Mouse (Mus musculus) layer of hippocampus, adult 8-10 months (tissue): ENCODE results near the gene Fam186a. TPM values are rescaled to one million over a fixed set of nuclear protein-coding genes. Genes with fewer than 3 reads are reported as not detected.
"Not testable (repeated sequence)": the region's sequence is repeated elsewhere in the genome, so short reads cannot be mapped to it uniquely, and the experiment has no call there.

ENCODE experiments used
- DNase-seq, 2 experiments: peaks; one replicate each; pipeline ENCODE4 v3.0.0; 2022; ENCODE audit warnings: low spot score in 2 of 2
- total RNA-seq, 4 experiments: library from RNA; stranded (reverse); gene quantifications; 2 replicates each; pipeline ENCODE4 v1.2.4; 2022

The Fam186a gene
- total RNA-seq = under 1 TPM in 3 of 4 experiments, not detected in 1; 0.04 to 0.40 (median 0.07) TPM

- no peak for DNase-seq
Observed at GRCm38 (mm10) chr15:99966961-99967360, at the start of gene Fam186a. Fam186a (minus strand) TSS chr15:99967061.

- no peak for DNase-seq
Observed at GRCm38 (mm10) chr15:100006180-100006579, 39.3 kb upstream of the Fam186a start.

- no peak for DNase-seq
Observed at GRCm38 (mm10) chr15:100004677-100005273, 37.9 kb upstream of the Fam186a start.

GRCm38 (mm10) chr15:99999390-99999789 lies 32.5 kb upstream of the Fam186a start:
- DNase-seq = no peak

GRCm38 (mm10) chr15:99997114-99997804 lies 30.4 kb upstream of the Fam186a start:
- no peak for DNase-seq

- no peak for DNase-seq
Observed at GRCm38 (mm10) chr15:99993100-99993499, 26.2 kb upstream of the Fam186a start.

- DNase-seq = no peak
Observed at GRCm38 (mm10) chr15:99979715-99980114, 12.9 kb upstream of the Fam186a start.

GRCm38 (mm10) chr15:99979266-99979665 lies 12.4 kb upstream of the Fam186a start:
- DNase-seq = no peak

- not testable (repeated sequence) for DNase-seq
Observed at GRCm38 (mm10) chr15:99976121-99976520, 9.3 kb upstream of the Fam186a start.

GRCm38 (mm10) chr15:99974476-99975220 lies 7.8 kb upstream of the Fam186a start:
- no peak for DNase-seq

GRCm38 (mm10) chr15:99972989-99973911 lies 6.4 kb upstream of the Fam186a start:
- DNase-seq = peak in 1 of 2 experiments; percentile 5

GRCm38 (mm10) chr15:99972361-99972988 lies 5.6 kb upstream of the Fam186a start:
- DNase-seq = peak; percentile 92 to 95

- no peak for DNase-seq
Observed at GRCm38 (mm10) chr15:99970606-99971005, 3.7 kb upstream of the Fam186a start.

GRCm38 (mm10) chr15:99969765-99970164 lies 2.9 kb upstream of the Fam186a start, which contains the start of gene Larp4:
Larp4 (plus strand) TSS chr15:99970065.
- not testable (repeated sequence) for DNase-seq

GRCm38 (mm10) chr15:99965103-99965775 lies 1.6 kb downstream of the Fam186a start:
- no peak for DNase-seq

- no peak for DNase-seq
Observed at GRCm38 (mm10) chr15:99955324-99955723, 11.5 kb downstream of the Fam186a start.

GRCm38 (mm10) chr15:99940970-99941630 lies 25.8 kb downstream of the Fam186a start:
- no peak for DNase-seq

GRCm38 (mm10) chr15:99940426-99940825 lies 26.4 kb downstream of the Fam186a start:
- DNase-seq = no peak

- no peak for DNase-seq
Observed at GRCm38 (mm10) chr15:99937841-99938240, 29.0 kb downstream of the Fam186a start.
